Mouse (Mus musculus) CH12F3 (cell line): Measurements from ENCODE around the gene Hopx.

ENCODE experiments used
- in situ Hi-C: fragments of 300-500 bp; cut with MboI; formaldehyde crosslinking; loops from 2 replicates; pipeline ENCODE4 v1.14.3; 2020; ENCODE audit warnings: low sequenced_read_pairs

Gene Hopx

GRCm38 (mm10) chr5:77075951-77076350 is 39.0 kb downstream of the Hopx start:
- in situ Hi-C loops, result no loop called here

GRCm38 (mm10) chr5:77074914-77075313 is 40.0 kb downstream of the Hopx start:
- in situ Hi-C loops, result no loop called here

DNA sequence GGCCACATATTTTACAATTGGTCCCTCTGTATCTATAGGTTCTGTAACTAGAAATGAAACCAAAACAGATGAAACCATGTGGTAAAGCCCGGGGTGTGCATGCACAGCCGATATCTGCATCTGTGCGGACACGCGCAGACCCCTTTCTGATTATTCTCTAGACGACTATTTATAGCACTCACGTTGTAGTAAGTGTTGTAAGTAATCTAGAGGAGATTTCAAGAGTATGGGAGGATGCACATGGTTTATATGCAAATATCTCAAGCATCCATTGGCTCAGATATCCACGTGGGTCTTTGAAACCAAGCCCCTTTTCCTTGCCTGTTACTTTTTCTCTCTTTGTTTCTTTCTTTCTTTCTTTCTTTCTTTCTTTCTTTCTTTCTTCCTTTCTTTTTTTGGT is 41.1 kb downstream of the Hopx start:
- in situ Hi-C loops, result no loop called here

DNA sequence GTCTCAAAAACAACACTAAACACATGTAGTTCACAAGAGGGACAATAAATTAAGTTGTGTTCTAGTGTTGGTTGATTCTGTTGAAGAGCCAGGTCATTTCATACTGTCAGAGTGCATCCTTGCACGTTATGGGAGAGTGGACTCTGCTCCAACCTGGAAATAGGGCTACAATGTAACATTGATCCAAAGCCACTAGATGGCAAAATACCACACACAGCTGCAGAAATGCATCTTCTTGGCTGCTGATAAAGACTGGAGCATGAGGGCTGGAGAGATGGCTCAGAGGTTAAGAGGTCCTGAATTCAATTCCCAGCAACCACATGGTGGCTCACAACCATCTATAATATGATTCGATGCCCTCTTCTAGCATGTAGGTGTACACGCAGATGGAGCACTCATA is 43.3 kb downstream of the Hopx start:
- in situ Hi-C loops, result no loop called here

GRCm38 (mm10) chr5:77070987-77071386 is 43.9 kb downstream of the Hopx start:
- in situ Hi-C loops, result no loop called here

DNA sequence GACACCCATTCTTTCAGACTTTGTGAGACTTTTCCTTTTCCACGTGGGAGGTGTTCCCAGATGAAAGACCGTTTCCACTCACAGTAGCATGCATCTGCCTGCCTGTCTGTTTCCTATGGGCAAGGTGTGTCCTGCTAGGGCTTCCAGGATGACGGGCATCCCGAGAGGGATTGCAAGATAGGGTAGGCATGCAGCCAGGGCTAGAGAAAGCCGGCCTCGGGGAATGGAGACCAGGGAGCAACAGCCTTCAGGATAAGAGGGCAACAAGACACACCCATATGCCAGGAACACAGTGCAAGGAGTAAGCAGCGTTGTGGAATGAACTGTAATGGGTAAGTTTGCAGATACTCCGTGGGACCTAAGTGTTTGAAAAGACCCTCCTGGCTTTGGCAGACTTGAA is 47.6 kb downstream of the Hopx start:
- in situ Hi-C loops, result no loop called here

DNA sequence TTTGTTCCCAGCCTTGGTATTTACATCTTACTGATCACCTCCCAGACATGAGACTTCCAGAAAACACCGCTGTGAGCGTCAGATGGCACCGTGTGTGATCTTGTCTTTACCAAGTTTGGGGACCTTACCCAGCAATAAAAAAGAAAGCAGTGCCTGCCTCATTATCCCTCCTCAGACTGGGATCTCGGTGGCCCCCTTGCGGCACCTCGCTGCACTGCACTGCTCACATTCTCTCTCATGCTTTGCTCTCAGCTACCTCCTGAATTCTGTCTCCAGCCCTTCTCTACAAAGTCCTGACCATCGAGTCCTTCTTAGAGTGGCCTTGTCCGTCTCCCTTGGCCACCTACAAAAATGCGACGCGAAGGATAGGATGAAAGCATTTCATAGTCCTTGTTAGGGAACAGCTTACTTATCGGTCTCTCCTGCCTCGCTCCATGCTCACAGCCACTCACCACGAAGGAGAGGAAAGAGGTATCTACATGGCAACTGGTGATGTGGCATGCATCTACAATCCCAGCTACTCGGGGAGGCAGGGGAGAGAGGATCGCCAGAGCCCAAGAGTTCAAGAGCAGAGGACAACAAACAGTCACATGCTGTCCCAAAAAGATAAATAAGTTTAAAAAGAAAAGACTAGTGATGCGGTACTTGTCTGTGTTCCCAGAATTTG is 53.4 kb downstream of the Hopx start:
- in situ Hi-C loops, result no loop called here

DNA sequence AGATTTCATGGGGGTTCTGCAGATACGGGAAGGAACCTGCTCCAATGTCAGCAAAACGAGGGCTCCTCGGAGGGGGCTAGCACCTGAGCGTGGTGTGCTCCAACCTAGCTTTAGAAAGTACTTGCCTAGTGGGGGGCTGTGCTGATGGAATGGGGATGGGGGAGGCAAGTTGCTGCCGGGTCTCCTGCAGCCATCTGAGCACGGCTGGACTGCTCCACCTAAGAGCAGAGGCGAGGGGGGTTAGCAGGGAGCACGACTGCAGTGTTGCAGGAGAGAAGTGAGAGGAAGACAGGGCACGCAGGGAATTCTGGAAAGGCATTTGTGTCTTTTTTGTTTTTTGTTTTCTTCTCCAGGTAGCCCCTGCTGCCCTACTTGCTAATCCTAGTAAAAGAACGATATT is 54.6 kb downstream of the Hopx start:
- in situ Hi-C loops, result no loop called here

DNA sequence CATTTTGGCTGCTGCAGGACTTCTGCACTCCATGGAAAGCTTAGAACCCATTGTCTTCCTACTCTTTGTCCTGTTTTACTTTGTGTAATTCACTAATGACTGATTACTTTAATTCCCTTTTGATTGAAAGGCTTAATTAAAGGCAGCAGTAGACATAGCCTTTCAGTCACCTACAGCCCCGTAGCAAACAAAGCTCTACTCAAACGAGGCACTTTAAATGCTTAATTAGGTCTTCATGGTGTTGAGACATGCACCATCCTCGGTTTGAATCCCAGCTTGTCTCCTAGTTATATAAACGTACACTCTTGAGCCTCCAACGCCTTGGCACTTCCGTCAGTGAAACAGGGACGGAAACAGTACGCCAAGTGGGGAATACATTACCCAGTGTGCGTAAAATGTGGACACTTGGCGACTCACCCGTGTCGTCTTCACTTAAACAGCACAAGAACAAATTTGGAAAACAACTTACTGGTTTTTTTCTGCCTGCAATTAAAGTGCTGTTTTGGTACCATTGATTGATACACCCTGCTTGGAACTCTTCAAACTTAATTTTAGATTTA is 58.0 kb downstream of the Hopx start:
- in situ Hi-C loops, result no loop called here

DNA sequence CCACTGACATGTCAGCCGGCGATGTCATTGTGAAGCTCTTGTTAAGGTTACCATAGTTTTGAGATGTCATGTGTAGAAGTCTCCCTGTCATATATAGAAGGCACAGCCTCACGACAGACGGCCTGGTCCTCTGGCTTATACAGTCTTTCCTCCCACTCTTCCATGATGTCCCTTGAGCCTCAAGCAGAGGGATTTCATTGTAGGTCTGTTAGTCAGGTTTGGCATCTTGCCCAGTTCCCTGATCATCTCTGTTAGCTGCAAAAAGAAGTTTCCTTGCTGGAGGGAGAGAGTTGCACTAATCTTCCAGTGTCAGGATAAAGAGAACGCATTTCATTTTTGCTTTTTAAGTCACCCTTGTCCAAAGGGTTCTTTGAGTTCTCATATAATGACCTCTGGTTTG is 62.3 kb downstream of the Hopx start:
- in situ Hi-C loops, result no loop called here

GRCm38 (mm10) chr5:77044362-77044761 is 70.6 kb downstream of the Hopx start:
- in situ Hi-C loops, result no loop called here

DNA sequence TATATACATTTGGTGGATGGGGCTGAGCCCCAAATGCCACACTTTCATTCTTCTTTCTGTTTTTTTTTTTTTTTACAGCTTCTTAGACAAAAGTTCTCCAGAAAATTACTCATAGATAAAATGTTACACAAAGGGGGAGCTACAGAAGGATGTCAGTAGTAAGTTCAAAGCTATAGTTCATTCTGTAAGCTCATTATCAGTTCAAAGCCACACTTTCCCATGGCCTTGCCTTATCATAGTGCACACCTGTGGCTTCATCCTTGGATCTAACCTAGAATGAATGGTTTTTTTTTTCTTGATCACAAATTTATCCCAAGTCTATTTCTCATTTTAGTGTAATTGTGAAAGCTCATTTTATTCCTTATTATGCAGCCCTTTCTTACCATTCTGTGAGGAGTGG is 75.5 kb downstream of the Hopx start:
- in situ Hi-C loops, result no loop called here

DNA sequence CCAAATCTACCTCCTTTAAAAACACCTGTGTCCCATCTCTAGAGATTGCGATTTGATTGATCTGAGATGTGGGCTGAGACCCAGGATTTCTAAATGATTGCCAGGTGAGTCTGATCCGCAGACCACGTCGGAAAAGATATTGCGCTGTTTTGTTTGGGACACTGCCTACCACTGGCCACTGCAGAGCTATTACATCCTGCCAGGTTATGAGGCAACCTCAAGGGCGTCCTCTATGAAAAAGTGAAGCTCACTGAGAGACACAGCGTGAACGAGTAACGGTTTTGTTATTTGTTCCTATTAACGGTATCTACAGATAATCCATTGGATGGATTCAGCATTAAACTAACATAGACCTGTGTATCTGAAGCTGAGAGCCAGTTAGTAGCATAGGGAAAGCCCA is 76.5 kb downstream of the Hopx start:
- in situ Hi-C loops, result no loop called here
